Mouse (Mus musculus) CH12.LX (cell line): ENCODE measurements around the gene Iqgap1. TPM values are rescaled to one million over a fixed set of nuclear protein-coding genes. Genes with fewer than 3 reads are reported as not detected.

ENCODE experiments used
- DNase-seq: peaks from one replicate; pipeline ENCODE4 v3.0.0-alpha.2; 2013; ENCODE audit errors: extremely low read depth
- H3K27ac ChIP-seq: 2 replicates; pipeline ENCODE4 v1.5.1; 2012; ENCODE audit warnings: low read depth, mild to moderate bottlenecking, control low read depth, moderate library complexity; ENCODE audit not compliant: insufficient read depth
- H3K27me3 ChIP-seq: replicated peaks from 2 replicates; pipeline ENCODE3; 2012; ENCODE audit warnings: inconsistent platforms
- H3K36me3 ChIP-seq, 2 experiments: replicated peaks in 1 of 2; 2 replicates each; pipeline versions ENCODE3 to v1.6.1; 2012; ENCODE audit warnings: inconsistent platforms in 1 of 2, low read length in 1 of 2, mild to moderate bottlenecking in 1 of 2, mixed read lengths in 1 of 2, moderate library complexity in 1 of 2; ENCODE audit not compliant: control insufficient read depth in 1 of 2, insufficient read depth in 1 of 2
- H3K4me1 ChIP-seq, 2 experiments: 2 replicates each; pipeline ENCODE4 v1.6.1; 2012; ENCODE audit warnings: inconsistent platforms in 1 of 2, moderate library complexity in 1 of 2; ENCODE audit not compliant: insufficient read depth in 2 of 2, control insufficient read depth in 1 of 2
- H3K4me2 ChIP-seq: 2 replicates; pipeline ENCODE4 v1.6.1; 2012; ENCODE audit warnings: low read depth, mild to moderate bottlenecking, control low read depth; ENCODE audit not compliant: poor library complexity, insufficient read depth, severe bottlenecking
- H3K4me3 ChIP-seq, 3 experiments: fragments of 150-350 bp in 1 of 3; sonication (generic) in 1 of 3; replicated peaks in 1 of 3; 2 replicates each; pipeline versions ENCODE3 to v1.5.1; 2011 to 2012; ENCODE audit warnings: low read depth in 2 of 3, low read length in 2 of 3, mild to moderate bottlenecking in 2 of 3, moderate library complexity in 2 of 3, control low read depth in 1 of 3, improper control_type of control experiment in 1 of 3, inconsistent platforms in 1 of 3, mixed read lengths in 1 of 3; ENCODE audit not compliant: poor library complexity in 1 of 3
- H3K79me2 ChIP-seq: replicated peaks from 2 replicates; pipeline ENCODE4 v1.6.1; 2012; ENCODE audit warnings: mild to moderate bottlenecking, moderate library complexity; ENCODE audit not compliant: control insufficient read depth, poor library complexity, insufficient read depth, severe bottlenecking; ENCODE audit errors: extremely low read depth
- H3K9ac ChIP-seq: 2 replicates; pipeline ENCODE4 v1.6.1; 2012; ENCODE audit warnings: low read depth, mild to moderate bottlenecking, control low read depth, moderate library complexity; ENCODE audit not compliant: insufficient read depth
- H3K9me3 ChIP-seq: replicated peaks from 2 replicates; pipeline ENCODE3; 2012; ENCODE audit warnings: low read length, inconsistent platforms, mixed read lengths
- BHLHE40 ChIP-seq: IDR thresholded peaks from 2 replicates; pipeline ENCODE4 v1.6.1; 2011; ENCODE audit warnings: mild to moderate bottlenecking, low read depth, low read length, improper control_type of control experiment
- CHD1 ChIP-seq: IDR thresholded peaks from 2 replicates; pipeline ENCODE4 v1.6.1; 2012; ENCODE audit warnings: low read depth, low read length, improper control_type of control experiment, inconsistent platforms
- CHD2 ChIP-seq: IDR thresholded peaks from 2 replicates; pipeline ENCODE4 v1.6.1; 2011; ENCODE audit warnings: low read length, improper control_type of control experiment
- CTCF ChIP-seq, 2 experiments: IDR thresholded peaks in 1 of 2; conservative IDR thresholded peaks in 1 of 2; 2 replicates each; pipeline ENCODE4 v1.5.1; 2011 to 2012; ENCODE audit warnings: low read depth in 2 of 2, low read length in 2 of 2, improper control_type of control experiment in 1 of 2, inconsistent platforms in 1 of 2, mild to moderate bottlenecking in 1 of 2, moderate library complexity in 1 of 2
- E2F4 ChIP-seq: IDR thresholded peaks from 2 replicates; pipeline ENCODE4 v1.6.1; 2011; ENCODE audit warnings: low read depth, low read length, improper control_type of control experiment; ENCODE audit not compliant: insufficient replicate concordance
- ELF1 ChIP-seq: IDR thresholded peaks from 2 replicates; pipeline ENCODE4 v1.6.1; 2014; ENCODE audit warnings: low read depth, mild to moderate bottlenecking, inconsistent platforms, low read length, improper control_type of control experiment
- EP300 ChIP-seq: IDR thresholded peaks from 2 replicates; pipeline ENCODE4 v1.6.1; 2011; ENCODE audit warnings: low read length, improper control_type of control experiment
- ETS1 ChIP-seq: conservative IDR thresholded peaks from 2 replicates; pipeline ENCODE4 v1.6.1; 2012; ENCODE audit warnings: low read depth, mild to moderate bottlenecking, inconsistent platforms, low read length, improper control_type of control experiment, moderate library complexity
- HCFC1 ChIP-seq: IDR thresholded peaks from 2 replicates; pipeline ENCODE4 v1.6.1; 2012; ENCODE audit warnings: low read depth, mild to moderate bottlenecking, inconsistent platforms, low read length, improper control_type of control experiment
- JUND ChIP-seq: conservative IDR thresholded peaks from 2 replicates; pipeline ENCODE4 v1.6.1; 2011; ENCODE audit warnings: low read depth, low read length, improper control_type of control experiment
- KAT2A ChIP-seq: IDR thresholded peaks from 2 replicates; pipeline ENCODE4 v1.6.1; 2012; ENCODE audit warnings: low read length, improper control_type of control experiment, inconsistent platforms; ENCODE audit not compliant: insufficient replicate concordance
- MAFK ChIP-seq: IDR thresholded peaks from 2 replicates; pipeline ENCODE4 v1.6.1; 2011; ENCODE audit warnings: low read length, improper control_type of control experiment; ENCODE audit not compliant: insufficient replicate concordance
- MAX ChIP-seq: IDR thresholded peaks from 2 replicates; pipeline ENCODE4 v1.6.1; 2011; ENCODE audit warnings: low read length, improper control_type of control experiment
- MAZ ChIP-seq: IDR thresholded peaks from 2 replicates; pipeline ENCODE4 v1.6.1; 2012; ENCODE audit warnings: low read depth, mild to moderate bottlenecking, inconsistent platforms, low read length, improper control_type of control experiment, moderate library complexity
- MEF2A ChIP-seq: IDR thresholded peaks from 2 replicates; pipeline ENCODE4 v1.6.1; 2014; ENCODE audit warnings: low read depth, mild to moderate bottlenecking, inconsistent platforms, low read length, improper control_type of control experiment, borderline replicate concordance
- MXI1 ChIP-seq: IDR thresholded peaks from 2 replicates; pipeline ENCODE4 v1.6.1; 2011; ENCODE audit warnings: mild to moderate bottlenecking, low read depth, low read length, improper control_type of control experiment
- MYC ChIP-seq: IDR thresholded peaks from 2 replicates; pipeline ENCODE4 v1.6.1; 2011; ENCODE audit warnings: low read depth, mild to moderate bottlenecking, improper control_type of control experiment, low read length
- NELFE ChIP-seq: IDR thresholded peaks from 2 replicates; pipeline ENCODE4 v1.6.1; 2011; ENCODE audit warnings: low read depth, low read length, improper control_type of control experiment
- NRF1 ChIP-seq: IDR thresholded peaks from 2 replicates; pipeline ENCODE4 v1.6.1; 2014; ENCODE audit warnings: low read depth, mild to moderate bottlenecking, inconsistent platforms, low read length, improper control_type of control experiment, moderate library complexity
- PAX5 ChIP-seq: IDR thresholded peaks from 2 replicates; pipeline ENCODE4 v1.6.1; 2012; ENCODE audit warnings: low read length, inconsistent platforms, mixed read lengths
- POLR2AphosphoS2 ChIP-seq: IDR thresholded peaks from 2 replicates; pipeline ENCODE4 v1.6.1; 2011; ENCODE audit warnings: low read depth, low read length, improper control_type of control experiment
- RAD21 ChIP-seq: IDR thresholded peaks from 2 replicates; pipeline ENCODE4 v1.6.1; 2011; ENCODE audit warnings: low read depth, mild to moderate bottlenecking, low read length, improper control_type of control experiment, moderate library complexity
- SIN3A ChIP-seq: IDR thresholded peaks from 2 replicates; pipeline ENCODE4 v1.6.1; 2012; ENCODE audit warnings: low read length, improper control_type of control experiment, inconsistent platforms
- SMC3 ChIP-seq: IDR thresholded peaks from 2 replicates; pipeline ENCODE4 v1.6.1; 2011; ENCODE audit warnings: low read depth, low read length, improper control_type of control experiment
- TCF12 ChIP-seq: IDR thresholded peaks from 2 replicates; pipeline ENCODE4 v1.6.1; 2014; ENCODE audit warnings: low read depth, mild to moderate bottlenecking, inconsistent platforms, low read length, improper control_type of control experiment
- UBTF ChIP-seq: IDR thresholded peaks from 2 replicates; pipeline ENCODE4 v1.6.1; 2012; ENCODE audit warnings: low read depth, mild to moderate bottlenecking, inconsistent platforms, low read length, improper control_type of control experiment, moderate library complexity
- USF1 ChIP-seq: IDR thresholded peaks from 2 replicates; pipeline ENCODE4 v1.6.1; 2014; ENCODE audit warnings: low read depth, mild to moderate bottlenecking, inconsistent platforms, low read length, improper control_type of control experiment
- USF2 ChIP-seq: conservative IDR thresholded peaks from 2 replicates; pipeline ENCODE4 v1.6.1; 2011; ENCODE audit warnings: low read depth, low read length, improper control_type of control experiment
- ZNF384 ChIP-seq: IDR thresholded peaks from 2 replicates; pipeline ENCODE4 v1.6.1; 2012; ENCODE audit warnings: low read depth, low read length, improper control_type of control experiment, inconsistent platforms
- dilution Hi-C: fragments of 300-500 bp; cut with MboI; formaldehyde crosslinking; loops from 2 replicates; pipeline ENCODE4 v1.14.3; 2020; ENCODE audit warnings: low sequenced_read_pairs; ENCODE audit not compliant: extremely low pct_unique_long_range_greater_than_20kb, extremely low pct_ligation_motif_present
- in situ Hi-C: fragments of 300-500 bp; cut with MboI; formaldehyde crosslinking; loops from 3 replicates; pipeline ENCODE4 v1.14.3; 2019; ENCODE audit warnings: low sequenced_read_pairs, low pct_ligation_motif_present, low pct_unique_long_range_greater_than_20kb, mixed read lengths
- polyA plus RNA-seq: library from polyadenylated mRNA; unstranded; fragments of >175 nt; gene quantifications from 2 replicates; pipeline ENCODE4 v1.2.1, GENCODE M21; 2012; ENCODE audit warnings: low read depth; ENCODE audit not compliant: insufficient read length
- total RNA-seq, 2 experiments: library from RNA; depleted of rRNA; stranded (reverse); fragments of 300-350 nt in 1 of 2; fragments of >200 nt in 1 of 2; gene quantifications; 2 replicates each; pipeline ENCODE4 v1.2.3; 2012 to 2014

Iqgap1 gene
- total and polyA plus RNA-seq, 3 experiments: 49.6 to 126 (median 77.0) TPM

GRCm38 (mm10) chr7:80860729-80861274 is 35.0 kb upstream of the Iqgap1 start, which contains the start of gene Zscan2 (continued):
- TF ChIP-seq MEF2A (no peak), KAT2A (peak; percentile 96; the same call in 1 of the 2 replicates), POLR2AphosphoS2 (no peak), MAZ (peak; percentile 50; the same call in 1 of the 2 replicates), MAX (no peak), JUND (no peak), NELFE (0 out of 2 replicates have a peak, but pooled peaks have one; percentile 3), ETS1 (no peak)

GRCm38 (mm10) chr7:80860227-80860626 is 34.5 kb upstream of the Iqgap1 start:
- dilution Hi-C loops: no loop called here
- Histone ChIP-seq H3K27me3 (no peaks in the 10 kb centered on the region), H3K79me2 (no peaks in the 10 kb centered on the region), H3K4me2 (peak overlapping the region; percentile 82), H3K4me1 (peaks cover 2 to 35% of the 10 kb centered on the region in 2 experiments; a peak in 3 of 4 replicates), H3K27ac (no peak overlapping the region), H3K4me3 (peak overlapping the region; percentile 87 to 94 (median 88)), H3K9me3 (no peaks in the 10 kb centered on the region), H3K36me3 (peaks cover 2 to 17% of the 10 kb centered on the region in 2 experiments), H3K9ac (peak overlapping the region; percentile 34; the same call in 1 of the 2 replicates)
- peak; percentile 69 for DNase-seq
- peak; percentile 88 for TF ChIP-seq MAX
- no peak for TF ChIP-seq UBTF
- TF ChIP-seq MXI1: peak; percentile 87; the same call in 1 of the 2 replicates
- no peak for TF ChIP-seq MYC
- TF ChIP-seq USF1: peak; percentile 62
- peak; percentile 84 for TF ChIP-seq SIN3A
- no peak for TF ChIP-seq TCF12
- no peak; the same call in 1 of the 2 replicates for TF ChIP-seq USF2
- no peak for TF ChIP-seq SMC3
- TF ChIP-seq MAFK: no peak
- in situ Hi-C loops: no loop called here

- peak overlapping the region; percentile 22; the same call in 1 of the 2 replicates for H3K9ac ChIP-seq
- H3K9me3 ChIP-seq: peaks cover 5% of the 10 kb centered on the region
- dilution Hi-C loops: no loop called here
- H3K27ac ChIP-seq: no peak overlapping the region
- H3K36me3 ChIP-seq: no peaks in the 10 kb centered on the region
- H3K4me1 ChIP-seq: peaks cover 6 to 22% of the 10 kb centered on the region in 2 experiments; a peak in 3 of 4 replicates
- H3K4me2 ChIP-seq: peak overlapping the region; percentile 51
- peak; percentile 72 for DNase-seq
- H3K27me3 ChIP-seq: no peaks in the 10 kb centered on the region
- H3K79me2 ChIP-seq: no peaks in the 10 kb centered on the region
- no peak overlapping the region for H3K4me3 ChIP-seq
- in situ Hi-C loops: no loop called here
- TF ChIP-seq BHLHE40 (no peak), EP300 (no peak), CHD1 (no peak), CHD2 (no peak), NELFE (no peak), SMC3 (peak; percentile 74), POLR2AphosphoS2 (no peak), USF1 (no peak), MYC (peak; percentile 73), RAD21 (peak; percentile 89), ETS1 (no peak), ELF1 (peak; percentile 43), MEF2A (no peak), PAX5 (no peak), NRF1 (no peak), CTCF (conservative IDR thresholded peaks at IDR 0.05 in 1 of 2, IDR thresholded peaks at IDR 0.05 in 1 of 2; ENCODE audit: low read depth in 2 of 2, low read length in 2 of 2) (peak; percentile 88 to 92), E2F4 (no peak), ZNF384 (no peak), UBTF (no peak), TCF12 (0 out of 2 replicates have a peak, but pooled peaks have one; percentile 13), HCFC1 (peak; percentile 53), MXI1 (no peak)
Observed at GRCm38 (mm10) chr7:80857181-80857580, 31.4 kb upstream of the Iqgap1 start.
